Mouse (Mus musculus) kidney, adult 8-10 months (tissue): Measurements from ENCODE around the gene Aph1c.
"Not testable (repeated sequence)": the region's sequence is repeated elsewhere in the genome, so short reads cannot be mapped to it uniquely, and the experiment has no call there.

Experiments
- DNase-seq, 2 experiments: peaks; one replicate each; pipeline ENCODE4 v3.0.0; 2022

The Aph1c gene

DNA sequence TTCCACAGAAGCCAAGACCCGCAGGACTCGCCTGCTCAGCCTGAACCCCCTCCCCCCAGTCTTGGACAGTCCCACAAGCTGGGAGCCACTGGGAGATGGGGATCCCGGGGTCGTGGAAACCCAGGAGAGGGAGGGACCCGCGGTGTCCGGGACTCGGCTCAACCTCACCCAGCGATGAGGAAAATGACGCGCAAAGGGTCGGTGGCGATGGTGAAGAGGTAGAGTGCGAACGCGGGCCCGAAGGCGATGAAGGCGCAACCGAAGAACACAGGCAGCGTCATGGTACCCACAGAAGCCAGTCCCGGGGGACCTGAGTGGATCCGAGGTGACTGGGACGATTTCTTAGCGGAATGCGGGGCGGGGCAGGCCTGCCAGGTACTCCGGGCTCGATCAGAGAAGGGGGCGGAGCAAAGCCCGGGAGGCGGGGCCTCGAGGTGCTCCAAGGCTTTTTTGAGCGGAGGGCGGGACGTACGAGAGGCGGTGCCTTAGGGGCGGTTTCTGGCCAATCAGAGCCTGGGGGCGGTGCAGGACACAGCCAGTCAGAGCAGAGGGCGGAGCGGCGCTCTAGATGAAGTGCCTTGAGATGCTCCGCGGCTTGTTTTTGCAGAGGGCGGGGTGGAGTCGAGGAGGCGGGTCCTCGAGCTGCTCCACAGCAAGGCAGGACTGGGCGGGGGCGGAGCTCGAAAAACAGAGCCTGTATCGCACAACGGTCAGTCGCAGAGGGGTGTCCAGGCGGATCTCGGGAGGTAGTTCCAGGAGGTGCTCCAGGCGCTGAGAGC lies at the start of gene Aph1c:
Gene Aph1c (minus strand): TSS at position 409 of the 779 bp plus-strand sequence.
- peak; percentile 100 for DNase-seq

DNA sequence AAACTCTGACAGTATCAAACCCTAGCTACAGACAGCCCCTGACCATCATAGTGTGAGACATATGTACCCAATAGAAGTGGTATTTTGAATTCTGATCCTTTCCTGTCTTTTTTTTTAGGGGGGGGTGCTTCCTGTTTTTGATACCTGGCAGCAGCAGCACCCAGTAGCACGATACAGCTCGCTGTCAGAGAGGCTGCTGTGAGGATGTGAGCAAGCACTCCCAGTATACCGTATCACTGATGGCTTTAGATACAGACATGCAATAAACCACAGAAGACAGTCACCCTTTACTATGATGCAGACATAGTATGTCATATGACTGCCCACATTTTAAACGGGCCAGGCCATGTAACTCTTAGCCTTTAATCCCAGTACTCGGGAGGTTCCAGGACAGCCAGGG lies 49.0 kb upstream of the Aph1c start:
- no peak for DNase-seq

DNA sequence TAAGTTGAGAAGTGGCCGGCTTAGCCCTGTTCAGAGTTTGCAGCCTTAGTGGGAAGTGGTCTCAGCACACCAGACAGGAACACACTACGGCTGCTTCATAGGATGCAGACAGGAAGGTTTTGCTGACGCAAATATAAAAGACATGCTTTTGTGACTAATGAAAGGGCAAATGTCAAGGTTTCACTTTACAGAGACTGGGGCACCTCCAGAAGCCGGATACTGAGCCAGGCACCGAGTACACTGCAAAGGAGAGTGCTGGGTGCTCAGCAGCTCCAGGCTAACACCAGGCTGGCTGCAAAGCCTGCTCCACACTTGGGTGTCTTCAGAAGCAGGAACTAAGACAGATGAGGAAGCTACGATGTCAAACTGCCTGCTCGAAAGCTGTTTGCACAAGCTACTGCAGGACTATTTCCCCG lies 47.9 kb upstream of the Aph1c start:
- DNase-seq, result no peak

DNA sequence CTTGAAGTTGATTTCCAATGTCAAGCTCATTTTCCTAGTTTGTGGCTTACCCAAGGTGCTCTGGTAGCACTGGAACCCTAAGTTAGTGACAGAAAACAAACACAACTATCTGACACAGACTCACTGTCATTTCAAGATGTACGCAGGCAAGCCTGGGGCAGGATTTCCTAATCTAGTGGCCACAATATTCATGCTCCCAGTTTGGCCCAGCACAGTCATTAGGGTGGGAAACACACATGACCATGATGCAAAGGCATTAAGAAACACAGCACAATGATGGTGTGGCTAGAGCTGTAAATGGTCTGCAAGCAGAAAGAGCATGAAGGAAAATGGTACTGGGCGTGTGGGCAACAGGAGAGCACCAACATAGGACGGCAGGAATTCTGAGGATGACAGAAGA lies 47.3 kb upstream of the Aph1c start:
- no peak for DNase-seq

DNA sequence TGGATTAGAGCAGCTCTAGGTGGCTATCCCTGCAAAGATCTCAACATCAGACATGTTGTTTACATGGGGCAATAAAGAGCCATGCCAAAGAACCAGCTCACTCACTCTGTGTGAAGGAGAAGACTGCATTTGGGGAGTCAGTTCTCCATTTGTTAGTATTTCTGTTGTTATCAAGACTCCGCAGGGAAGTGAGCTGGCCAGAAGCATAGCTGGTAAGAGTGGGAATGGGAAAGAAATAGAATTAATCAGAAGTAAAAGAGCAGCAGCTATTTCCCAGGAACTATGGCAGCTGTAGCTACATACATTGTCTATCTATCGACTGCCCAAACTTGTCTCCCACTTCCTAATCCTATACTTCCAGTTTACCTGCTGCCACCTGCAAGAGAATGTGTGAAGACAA lies 46.2 kb upstream of the Aph1c start:
- no peak for DNase-seq

DNA sequence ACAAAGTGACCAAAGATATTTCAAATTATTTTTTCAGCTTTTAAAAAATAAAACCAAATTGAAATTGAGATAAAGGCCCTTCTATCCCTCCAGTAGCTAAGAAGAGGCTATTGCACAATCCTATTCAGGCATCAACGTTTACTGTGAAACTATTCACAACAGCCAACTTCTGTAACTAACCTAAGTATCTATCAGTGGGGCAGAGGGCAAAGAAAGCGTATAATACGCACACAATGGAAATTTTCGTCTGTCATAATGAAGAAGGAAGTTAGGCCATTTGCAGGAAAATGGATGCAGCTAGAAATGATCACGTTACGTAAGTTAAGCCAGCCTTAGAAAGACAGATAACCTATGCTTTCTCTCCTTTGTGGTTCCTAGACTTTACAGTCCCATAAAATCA lies 45.0 kb upstream of the Aph1c start:
- no peak for DNase-seq

DNA sequence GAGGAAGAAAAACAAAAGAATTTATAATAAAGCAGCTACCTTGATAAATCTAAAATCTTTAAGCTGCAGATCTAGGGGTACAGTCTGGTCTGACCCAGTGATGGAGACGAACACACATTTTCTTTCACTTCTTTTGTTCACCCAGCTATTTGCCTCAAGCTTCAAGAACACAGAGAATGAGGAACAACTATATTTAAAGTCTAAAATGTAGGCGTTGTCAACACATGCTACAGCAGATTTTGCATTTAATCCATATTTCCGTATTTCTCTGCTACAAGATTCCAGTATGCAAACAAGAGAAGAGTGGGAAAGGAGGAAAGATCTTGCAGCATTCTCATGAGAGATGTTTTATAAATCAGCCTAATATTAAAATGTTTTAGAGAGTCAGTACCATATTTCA lies 44.4 kb upstream of the Aph1c start:
- DNase-seq, result no peak

DNA sequence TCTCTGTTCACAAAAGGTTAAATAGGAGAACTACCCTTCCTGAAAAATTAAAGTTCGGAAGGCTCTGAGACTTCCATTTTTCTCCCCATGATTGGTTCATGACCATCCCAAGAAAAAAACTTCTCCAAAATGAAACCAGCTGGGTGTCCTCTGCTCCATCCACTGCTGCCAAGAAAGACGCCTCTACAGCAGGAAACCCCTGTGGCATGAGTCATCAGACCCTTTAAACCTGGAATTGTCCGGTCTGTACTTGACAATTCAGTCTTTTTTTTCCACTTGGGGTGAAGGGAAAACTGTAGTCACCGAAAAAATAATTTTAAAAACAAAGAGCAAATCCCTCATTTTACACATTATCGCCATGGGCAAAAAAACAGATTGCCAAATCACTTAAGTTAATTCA lies 42.1 kb upstream of the Aph1c start:
- DNase-seq, result peak; percentile 28 to 47

DNA sequence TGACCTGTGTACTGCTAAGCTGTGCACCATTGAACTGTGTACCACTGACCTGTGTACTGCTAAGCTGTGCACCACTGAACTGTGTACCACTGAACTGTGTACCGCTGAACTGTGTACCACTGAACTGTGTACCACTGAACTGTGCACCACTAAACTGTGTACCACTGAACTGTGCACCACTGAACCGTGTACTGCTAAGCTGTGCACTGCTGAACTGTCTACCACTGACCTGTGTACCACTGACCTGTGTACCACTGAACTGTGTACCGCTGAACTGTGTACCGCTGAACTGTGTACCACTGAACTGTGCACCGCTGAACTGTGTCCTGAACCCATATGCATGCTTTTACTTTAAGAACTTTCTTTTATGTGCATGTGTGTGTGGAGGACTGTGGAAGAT lies 39.8 kb upstream of the Aph1c start:
- no peak for DNase-seq

DNA sequence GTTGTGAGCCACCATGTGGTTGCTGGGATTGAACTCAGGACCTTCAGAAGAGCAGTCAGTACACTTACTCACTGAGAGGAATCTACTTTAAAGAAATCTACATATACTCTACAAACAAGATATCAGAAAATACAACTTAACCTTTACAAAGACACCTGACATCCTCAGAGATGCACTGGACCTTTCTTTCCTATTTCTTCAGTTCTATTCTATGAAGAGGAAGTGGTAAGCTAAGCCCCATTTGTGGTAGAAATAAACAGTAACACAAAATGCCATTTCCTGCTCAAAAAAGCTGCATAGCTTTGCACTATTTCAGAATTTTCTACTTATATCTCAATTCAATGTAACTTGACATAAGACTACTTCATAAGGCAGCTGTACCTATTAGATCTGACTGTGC lies 39.0 kb upstream of the Aph1c start:
- no peak for DNase-seq

DNA sequence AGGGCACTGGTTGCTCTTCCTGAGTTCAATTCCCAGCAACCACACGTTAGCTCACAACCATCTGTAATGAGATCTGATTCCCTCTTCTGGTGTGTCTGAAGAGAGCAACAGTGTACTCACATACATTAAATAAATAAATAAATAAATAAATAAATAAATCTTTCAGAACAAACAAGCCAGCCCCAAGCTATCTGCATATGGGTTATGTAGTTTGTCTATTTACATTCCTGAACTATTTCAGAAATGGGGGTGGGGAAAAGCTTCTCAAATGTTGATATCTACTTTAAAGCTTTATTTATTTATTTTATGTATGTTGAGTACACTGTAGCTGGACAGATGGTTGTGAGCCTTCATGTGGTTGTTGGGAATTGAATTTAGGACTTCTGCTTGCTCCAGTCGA lies 38.5 kb upstream of the Aph1c start:
- not testable (repeated sequence) for DNase-seq

DNA sequence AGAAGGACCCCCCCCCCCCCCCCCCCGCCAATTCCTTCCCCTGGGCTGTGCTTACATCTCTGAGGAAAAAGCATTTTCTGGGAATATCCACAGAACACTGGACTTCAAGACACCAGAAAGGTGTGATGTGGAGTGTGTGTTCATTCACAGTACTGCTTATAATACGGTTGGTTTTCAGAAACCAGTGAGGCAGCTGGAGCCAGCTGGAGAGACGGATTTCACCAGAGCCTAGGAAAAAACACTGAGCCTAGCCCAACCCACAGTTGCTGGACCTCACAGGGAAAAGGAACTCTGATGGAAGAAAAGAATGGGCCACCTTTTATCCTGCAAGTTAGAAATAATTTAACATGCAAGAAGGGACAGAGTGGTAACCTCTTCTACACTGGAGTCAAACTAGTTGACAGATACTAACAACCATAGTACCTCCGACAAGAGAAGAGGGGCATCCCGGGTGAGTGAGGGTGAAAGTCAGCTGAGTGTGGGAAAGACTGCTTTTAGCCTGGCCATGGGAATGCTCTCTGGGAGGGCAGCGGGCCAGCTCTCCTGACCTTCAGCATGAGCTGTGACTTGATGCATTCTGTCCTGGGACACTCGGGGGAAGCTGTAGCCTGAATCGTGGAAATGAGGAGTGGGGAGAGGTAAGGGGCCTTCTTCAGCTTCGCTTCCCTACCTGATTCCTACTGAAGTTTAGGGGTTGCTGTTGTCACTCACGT lies 37.6 kb upstream of the Aph1c start:
- peak; percentile 24 to 29 for DNase-seq

DNA sequence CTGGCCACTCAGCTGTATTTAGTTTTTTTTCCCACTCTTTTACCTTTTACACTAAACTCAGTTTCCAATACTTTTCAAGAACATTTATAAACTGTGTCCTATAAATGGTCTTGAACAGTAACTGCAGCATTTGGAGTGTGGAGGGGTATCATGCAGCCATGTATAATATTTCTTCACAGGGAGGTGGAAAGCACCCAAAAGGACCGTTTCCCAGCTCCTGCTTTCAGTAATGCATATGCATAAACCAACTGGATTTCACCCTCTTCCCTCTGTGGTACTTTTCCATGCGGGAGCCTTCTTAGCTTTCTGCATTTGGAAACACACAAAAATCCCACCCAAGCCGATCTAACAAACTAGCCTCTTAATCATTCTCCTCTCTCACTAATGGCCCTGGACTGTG lies 30.2 kb upstream of the Aph1c start:
- DNase-seq, result no peak

DNA sequence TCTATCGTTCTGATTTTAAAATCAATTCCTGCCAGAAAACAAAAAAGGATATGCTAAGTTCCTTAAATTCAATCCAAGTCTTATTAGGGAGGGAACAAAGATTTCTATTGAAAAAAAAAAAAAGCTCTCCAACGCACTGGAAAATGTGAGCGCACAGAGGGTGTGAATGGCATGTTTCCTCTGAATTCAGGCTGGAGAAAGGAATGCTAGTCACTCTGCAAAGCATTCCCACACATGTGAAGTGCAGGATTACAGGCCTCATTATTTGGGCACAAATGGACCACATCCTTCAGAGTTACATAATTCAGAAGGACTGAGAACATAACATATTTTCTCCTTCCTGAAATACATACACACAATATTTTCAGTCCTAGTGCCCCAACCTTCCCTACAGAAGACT lies 28.9 kb upstream of the Aph1c start:
- no peak for DNase-seq

DNA sequence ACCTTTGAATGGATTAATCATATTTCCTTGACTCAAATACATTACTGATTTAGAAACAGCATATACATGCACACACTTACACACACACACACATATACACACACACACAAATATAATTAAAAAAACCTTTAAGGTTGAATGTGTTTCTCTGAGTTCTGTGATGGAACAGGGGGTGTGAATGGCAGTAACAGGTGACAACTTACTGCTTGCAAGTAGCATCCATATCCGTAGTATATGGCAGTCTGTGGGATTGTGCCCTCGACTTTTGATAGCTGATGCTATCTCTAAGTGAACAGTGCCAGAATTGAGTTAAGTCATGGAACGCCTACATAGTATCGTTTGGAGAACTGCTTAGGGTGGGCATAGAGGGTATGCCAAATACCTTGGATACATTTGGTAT lies 27.7 kb upstream of the Aph1c start:
- DNase-seq, result no peak

DNA sequence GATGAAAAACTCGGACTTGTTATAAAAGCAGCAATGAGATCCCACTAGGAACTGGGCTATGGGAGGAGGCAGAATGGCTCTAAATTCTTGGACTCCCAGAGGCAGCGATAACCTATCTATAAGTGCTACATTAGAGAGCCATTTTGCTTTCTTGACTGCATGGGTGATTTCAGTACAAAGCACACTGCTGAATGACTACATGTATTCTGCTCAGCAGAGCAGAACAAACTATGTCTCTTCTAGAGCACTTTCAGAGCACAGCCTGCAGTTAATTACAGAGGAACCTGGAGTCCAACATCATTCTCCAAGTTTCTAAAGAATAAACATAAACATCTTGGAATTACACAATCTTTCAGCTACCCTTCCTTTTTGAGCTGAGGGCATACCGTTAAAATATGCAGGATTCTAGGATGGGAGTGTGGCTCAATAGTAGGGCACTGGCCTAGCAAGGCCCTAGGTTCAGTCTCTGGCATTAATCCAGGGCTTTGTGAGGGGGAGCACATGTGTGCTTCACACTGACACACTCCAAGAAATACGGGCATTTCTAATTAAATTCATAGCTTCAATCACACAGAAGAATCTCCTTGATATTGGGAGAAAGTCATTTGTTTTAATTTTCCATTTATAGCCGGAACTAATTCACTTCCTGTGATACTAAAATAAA lies 26.7 kb upstream of the Aph1c start:
- peak in 1 of 2 experiments; percentile 11 for DNase-seq

DNA sequence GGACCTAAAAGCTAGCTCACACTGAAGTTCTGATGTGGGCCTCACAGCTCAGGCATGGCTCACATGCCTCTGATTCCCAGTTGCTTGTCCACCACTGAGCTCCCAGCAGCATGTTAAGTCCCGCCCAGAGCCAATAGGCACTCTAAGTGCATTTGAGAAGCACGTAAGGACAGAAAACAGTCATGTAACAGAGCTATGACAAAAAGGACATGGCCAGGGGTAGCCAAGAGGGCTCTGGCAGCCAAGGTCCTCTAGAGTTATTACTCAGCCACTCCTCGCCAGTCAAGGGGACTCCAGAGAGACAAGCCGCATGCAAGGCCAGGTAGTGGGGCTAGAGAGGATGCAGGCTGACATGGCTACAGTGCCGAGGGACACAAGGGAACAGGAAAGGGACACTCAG lies 25.0 kb upstream of the Aph1c start:
- DNase-seq, result no peak

DNA sequence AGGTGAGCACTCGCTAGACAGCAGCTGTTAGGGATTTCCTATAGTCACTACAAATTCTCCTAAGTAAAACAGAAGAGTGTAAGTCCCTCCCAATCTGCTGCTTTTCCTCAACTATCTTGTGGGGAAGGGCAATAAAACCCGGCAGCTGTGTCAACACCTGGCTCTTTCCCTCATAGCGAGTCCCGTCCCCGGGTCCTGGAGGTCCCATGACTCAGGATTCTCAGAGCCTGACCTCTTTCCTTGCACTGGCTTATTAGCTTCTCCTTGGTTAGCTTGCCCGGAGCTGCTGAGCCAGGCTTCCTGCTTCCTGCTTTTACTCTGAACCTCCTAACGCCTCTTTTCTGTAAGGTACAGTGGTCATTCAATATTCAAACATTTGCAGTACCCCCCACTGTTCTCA lies 21.3 kb upstream of the Aph1c start:
- DNase-seq, result no peak

DNA sequence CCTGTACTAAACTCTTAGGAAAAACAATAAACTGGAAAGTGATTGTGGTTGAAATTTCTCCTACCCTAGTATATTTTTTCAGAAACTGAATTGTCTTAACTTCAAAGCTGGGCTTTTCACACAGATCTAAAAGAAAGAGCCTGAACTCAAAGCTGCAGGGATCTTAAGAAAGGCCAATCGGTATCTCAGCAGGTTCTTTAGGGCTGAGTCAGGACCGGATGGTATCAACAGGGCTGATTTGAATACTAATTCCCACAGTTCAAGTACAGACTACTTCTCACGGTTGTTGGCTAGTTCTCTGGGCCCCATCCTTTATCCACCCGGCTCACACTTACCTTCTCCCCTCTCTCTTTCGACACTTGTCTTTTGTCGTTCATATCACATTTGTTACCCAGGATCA lies 18.1 kb upstream of the Aph1c start:
- no peak for DNase-seq

DNA sequence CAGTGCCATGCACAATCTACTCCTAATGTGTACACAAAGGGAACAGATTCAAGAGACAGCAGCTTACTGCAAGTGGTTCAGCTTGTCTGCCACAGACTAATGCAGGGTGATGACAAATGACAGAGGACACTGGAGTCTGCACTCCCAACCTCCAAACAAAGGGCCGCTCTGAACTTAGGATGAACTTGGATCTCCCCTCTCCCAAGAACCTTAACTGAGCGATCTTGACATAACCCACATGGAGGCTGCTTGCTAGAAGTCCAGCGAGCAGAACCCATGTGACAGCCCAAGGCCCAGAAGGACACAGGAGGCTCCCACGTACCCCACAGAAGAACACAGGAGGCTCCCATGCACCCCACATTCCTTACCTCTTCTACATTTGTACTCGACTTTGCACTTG lies 16.4 kb upstream of the Aph1c start:
- DNase-seq, result no peak

DNA sequence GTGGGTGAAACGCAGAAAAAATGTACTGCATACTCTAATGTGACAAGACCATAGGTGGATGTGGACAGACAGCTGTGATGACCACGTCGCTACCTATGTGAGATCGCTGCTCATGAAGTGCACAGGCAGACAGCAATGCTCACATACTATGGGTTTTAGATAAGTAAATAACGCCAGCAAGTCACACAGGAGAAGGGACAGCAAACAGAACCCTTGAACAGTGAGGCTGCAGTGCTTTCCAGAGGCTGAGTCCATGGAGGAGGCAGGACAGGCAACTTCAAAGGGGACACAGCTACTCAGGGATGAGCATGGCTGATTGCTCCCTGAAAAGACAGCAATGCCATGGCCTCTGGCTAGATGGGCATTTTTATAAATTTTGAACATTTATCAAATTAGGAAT lies 12.3 kb upstream of the Aph1c start:
- no peak for DNase-seq

DNA sequence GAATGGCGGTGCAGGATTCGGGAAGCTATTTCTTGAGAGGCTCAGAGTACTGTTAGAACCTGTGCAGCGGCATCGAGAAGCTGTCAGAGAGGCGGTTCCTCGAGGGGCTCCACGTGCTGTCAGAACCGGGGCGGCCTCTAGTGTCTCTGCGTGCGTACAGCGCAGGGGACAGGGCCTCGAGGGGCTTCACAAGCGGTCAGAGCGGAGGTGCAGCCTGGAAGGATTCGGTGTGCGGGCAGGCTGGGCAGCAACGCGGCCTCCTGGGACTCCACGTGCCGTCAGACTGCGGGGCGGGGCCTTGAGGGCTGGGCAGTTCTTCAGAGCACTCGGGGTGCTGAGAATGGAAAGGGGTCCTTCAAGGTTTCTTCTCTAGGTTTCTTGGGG lies 563 bp upstream of the Aph1c start:
- DNase-seq, result no peak

DNA sequence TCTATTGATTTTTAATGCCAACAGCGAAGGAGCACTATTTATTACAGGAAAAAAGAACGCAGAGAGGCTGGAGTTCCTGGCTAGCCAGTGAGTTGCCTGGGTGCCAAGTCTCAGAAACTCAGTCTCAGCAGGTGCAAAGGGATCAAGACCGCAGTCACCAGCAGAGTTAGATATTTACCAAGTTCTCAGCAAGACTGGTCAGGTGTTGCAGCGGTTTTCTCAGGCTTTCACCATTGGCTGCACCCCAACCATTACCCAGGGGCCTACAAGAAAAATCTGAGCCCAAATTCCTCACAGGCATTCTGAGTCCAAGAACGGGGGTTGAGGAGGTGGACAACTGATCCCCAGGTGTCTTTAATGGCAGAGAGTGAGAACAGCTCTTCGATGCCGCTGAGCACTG lies 675 bp downstream of the Aph1c start:
- DNase-seq, result peak; percentile 69 to 75

DNA sequence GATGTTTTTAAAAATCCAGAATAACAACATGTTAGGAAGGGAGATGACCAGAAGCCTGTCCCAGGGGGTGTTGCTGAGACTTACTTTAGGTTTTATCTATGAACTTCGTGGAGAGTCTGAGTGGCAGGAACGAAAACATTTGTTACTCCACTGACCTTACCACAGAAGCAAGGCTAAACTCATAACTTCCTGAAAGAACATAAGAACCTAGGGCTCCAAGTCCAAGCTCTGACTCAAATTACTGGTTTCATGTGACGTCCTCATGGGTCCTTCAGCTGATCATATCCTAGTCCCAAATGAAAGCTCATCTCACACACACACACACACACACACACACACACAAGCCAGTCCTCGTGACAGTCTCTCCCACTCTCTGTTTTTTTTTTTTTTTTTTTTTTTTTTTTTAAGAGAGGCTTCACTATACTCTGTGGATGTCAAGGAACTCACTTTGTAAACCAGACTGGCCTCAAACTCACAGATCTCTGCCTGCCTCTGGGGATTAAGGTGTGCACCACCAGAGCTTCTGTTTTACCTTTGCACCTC lies 2.1 kb downstream of the Aph1c start:
- DNase-seq, result peak in 1 of 2 experiments; percentile 9
